Mouse (Mus musculus) frontal cortex, adult (tissue): ENCODE results near the gene Zfp958.
A peak's percentile ranks its signal among the peaks of the same experiment; 100 is the strongest.
"Not testable (repeated sequence)": the region's sequence is repeated elsewhere in the genome, so short reads cannot be mapped to it uniquely, and the experiment has no call there.

Experiments
- ATAC-seq: cut with Nextera tagmentation; 2 replicates; pipeline ENCODE4 v1.9.2; 2017; ENCODE audit warnings: mild to moderate bottlenecking, moderate library complexity, mixed read lengths; ENCODE audit not compliant: low TSS enrichment

The Zfp958 gene

GRCm38 (mm10) chr8:4612932-4613853, at the start of gene Zfp958:
Zfp958 (plus strand) TSS chr8:4613167.
- peak; percentile 100 for ATAC-seq

- ATAC-seq: no peak
Measured at GRCm38 (mm10) chr8:4581986-4582385, 31.0 kb upstream of the Zfp958 start.

GRCm38 (mm10) chr8:4582754-4583178, 30.2 kb upstream of the Zfp958 start:
- ATAC-seq: no peak

GRCm38 (mm10) chr8:4584660-4585059, 28.3 kb upstream of the Zfp958 start:
- no peak for ATAC-seq

GRCm38 (mm10) chr8:4586356-4586755, 26.6 kb upstream of the Zfp958 start:
- no peak for ATAC-seq

- peak; percentile 70 for ATAC-seq
Measured at GRCm38 (mm10) chr8:4588165-4589000, 24.6 kb upstream of the Zfp958 start.

GRCm38 (mm10) chr8:4608896-4609295, 4.1 kb upstream of the Zfp958 start:
- no peak for ATAC-seq

- not testable (repeated sequence) for ATAC-seq
Measured at GRCm38 (mm10) chr8:4611626-4612175, 1.3 kb upstream of the Zfp958 start.

- ATAC-seq: no peak
Measured at GRCm38 (mm10) chr8:4627349-4627748, 14.4 kb downstream of the Zfp958 start.

- ATAC-seq: no peak
Measured at GRCm38 (mm10) chr8:4637071-4637470, 24.1 kb downstream of the Zfp958 start.

- ATAC-seq: not testable (repeated sequence)
Measured at GRCm38 (mm10) chr8:4642974-4643373, 30.0 kb downstream of the Zfp958 start.

- ATAC-seq: no peak
Measured at GRCm38 (mm10) chr8:4656536-4656935, 43.6 kb downstream of the Zfp958 start.

- no peak for ATAC-seq
Measured at GRCm38 (mm10) chr8:4675191-4676003, 62.4 kb downstream of the Zfp958 start.

GRCm38 (mm10) chr8:4676586-4676985, 63.6 kb downstream of the Zfp958 start:
- no peak for ATAC-seq

GRCm38 (mm10) chr8:4677265-4678217, 64.6 kb downstream of the Zfp958 start:
- peak; percentile 90 for ATAC-seq

- ATAC-seq: peak; percentile 58
Measured at GRCm38 (mm10) chr8:4678218-4678907, 65.4 kb downstream of the Zfp958 start.

GRCm38 (mm10) chr8:4678908-4679545, 66.1 kb downstream of the Zfp958 start:
- peak; percentile 11 for ATAC-seq

GRCm38 (mm10) chr8:4679796-4680195, 66.8 kb downstream of the Zfp958 start:
- no peak for ATAC-seq
